Mouse (Mus musculus) cerebellum, postnatal 25 days (tissue): ENCODE results near the gene Zfp663.

Experiments used
- DNase-seq, 2 experiments: peaks; one replicate each; pipeline ENCODE4 v3.0.0; 2021; ENCODE audit warnings: mixed read lengths in 2 of 2

Zfp663 gene

GRCm38 (mm10) chr2:165368496-165368895 is at the start of gene Zfp663:
TSS of gene Zfp663 (minus strand) at chr2:165368729.
- DNase-seq: no peak

DNA sequence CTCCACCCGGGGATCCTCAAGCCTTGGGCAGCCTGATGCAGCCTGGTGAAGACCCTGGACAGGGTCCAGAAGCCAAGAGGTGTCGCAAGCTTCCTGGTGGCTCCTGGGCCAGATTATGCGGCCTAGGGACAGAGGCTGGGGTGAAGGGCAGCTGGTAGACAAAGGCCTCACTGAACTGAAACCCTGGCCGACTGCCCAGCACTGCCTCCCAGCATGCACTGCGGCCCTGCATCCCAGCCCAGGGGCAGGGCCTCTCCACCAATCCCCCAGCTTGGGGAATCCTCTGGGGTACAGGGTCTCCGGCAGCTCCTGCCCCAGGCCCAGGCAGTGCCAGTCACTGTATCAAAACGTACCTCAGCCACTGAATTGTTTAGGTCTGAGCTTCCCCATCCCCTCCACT is 48.8 kb upstream of the Zfp663 start:
- peak; percentile 51 to 73 for DNase-seq

- DNase-seq: no peak
These were observed 47.3 kb upstream of the Zfp663 start for GRCm38 (mm10) chr2:165415795-165416194.

DNA sequence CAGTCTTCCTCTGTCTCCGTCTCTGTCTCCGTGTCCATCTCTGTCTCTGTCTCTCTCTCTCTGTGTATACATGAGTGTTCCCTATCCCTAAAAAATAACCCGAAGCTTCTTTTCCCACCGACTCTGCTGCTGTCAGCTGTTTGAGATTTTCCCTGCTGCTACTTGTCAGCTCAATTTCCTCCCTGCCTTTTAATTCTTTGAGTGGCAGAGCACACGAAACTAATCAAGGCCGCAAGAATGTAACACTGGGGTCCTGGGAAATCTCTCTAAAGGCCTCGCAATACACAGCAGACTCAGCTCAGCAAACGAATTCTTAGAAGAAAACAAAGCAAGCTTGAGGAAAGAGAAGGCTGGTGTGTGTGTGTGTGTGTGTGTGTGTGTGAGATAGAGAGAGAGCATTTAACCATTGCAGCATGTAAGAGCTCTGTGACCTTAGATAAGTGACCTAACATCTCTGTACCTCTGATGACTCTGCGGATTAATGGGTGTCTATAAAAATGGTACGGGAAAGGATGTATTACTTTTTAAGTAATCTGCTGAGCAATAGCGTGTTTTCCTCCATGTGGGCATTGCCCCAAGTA is 46.7 kb upstream of the Zfp663 start:
- no peak for DNase-seq

DNA sequence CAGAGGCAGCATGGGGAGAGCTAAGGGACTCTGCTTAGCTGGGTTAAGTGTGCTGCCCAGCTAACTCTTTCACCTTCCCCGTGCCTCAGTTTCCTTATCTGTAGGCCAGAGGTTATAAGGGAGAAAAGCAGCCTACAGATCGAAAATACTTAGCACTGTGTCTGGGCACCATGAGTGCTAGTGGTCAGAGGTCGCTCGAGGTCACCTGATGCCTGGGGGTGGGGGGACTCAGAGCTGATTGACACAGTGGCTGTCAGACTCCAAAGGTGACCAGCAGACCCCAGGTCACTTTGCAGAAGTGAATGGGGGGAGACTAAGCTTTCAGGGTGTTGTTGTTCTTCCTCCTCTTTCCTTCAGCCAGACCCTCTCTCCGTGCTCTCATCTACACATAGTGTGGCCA is 45.8 kb upstream of the Zfp663 start:
- no peak for DNase-seq

DNA sequence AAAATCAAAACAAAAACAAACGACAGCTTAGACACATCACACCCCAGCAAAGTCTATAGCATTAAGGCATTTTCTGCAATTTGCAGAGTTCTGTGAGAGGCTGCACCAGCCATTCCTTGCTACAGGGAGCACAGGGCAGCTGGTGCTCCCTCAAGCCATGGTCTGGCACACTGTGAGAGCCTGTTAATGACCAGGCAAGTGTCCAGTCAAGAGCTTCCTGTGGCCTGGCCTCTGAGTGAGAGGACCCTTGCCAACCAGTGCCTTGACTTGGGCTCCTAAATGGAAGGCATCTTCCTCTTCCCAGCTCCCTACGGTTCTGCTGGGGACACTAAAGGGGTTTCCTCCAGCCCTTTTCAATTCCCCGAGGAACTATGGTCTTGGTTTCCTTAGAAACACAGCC is 45.4 kb upstream of the Zfp663 start:
- DNase-seq: peak; percentile 62 to 73

GRCm38 (mm10) chr2:165407700-165408301 is 39.3 kb upstream of the Zfp663 start:
- peak; percentile 84 to 89 for DNase-seq

DNA sequence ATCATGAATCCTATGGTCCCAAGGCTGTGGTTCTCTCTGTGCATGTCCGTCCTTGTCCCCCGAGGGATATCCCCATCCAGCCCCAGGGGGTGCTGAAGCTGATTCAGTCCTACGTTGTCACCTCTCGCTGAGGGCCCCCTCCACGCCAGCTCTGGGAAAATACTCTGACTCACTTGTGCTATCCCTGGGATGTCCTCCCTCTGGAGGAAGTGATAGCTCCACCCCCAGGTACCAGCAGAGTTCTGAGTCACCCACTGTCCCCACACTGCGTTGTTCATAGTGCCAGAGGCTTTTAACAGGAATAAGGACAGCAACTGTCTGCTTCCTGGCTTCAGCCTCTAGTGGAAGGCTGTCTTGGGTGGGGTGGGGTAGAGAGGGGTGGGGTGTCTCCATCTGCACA is 36.8 kb upstream of the Zfp663 start:
- DNase-seq: no peak

DNA sequence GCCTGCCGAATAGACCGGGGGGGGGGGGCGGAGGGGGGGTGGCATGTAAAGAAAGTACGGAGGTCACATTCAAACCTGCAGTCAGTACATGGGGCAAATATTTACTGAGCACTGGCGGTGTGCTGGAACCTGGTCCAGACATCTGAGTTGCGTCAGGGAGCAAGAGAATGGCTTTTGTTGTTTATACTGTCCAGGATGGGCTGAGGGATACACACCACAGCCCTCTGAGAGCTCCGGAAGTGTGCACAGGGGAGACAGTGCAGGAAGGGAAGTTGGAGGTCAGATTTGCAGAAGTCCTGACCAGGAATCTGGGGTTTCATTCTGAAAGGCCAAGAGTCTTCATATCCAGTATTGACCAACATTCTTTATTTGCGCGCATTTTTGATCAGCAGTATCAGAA is 36.4 kb upstream of the Zfp663 start:
- DNase-seq: no peak

DNA sequence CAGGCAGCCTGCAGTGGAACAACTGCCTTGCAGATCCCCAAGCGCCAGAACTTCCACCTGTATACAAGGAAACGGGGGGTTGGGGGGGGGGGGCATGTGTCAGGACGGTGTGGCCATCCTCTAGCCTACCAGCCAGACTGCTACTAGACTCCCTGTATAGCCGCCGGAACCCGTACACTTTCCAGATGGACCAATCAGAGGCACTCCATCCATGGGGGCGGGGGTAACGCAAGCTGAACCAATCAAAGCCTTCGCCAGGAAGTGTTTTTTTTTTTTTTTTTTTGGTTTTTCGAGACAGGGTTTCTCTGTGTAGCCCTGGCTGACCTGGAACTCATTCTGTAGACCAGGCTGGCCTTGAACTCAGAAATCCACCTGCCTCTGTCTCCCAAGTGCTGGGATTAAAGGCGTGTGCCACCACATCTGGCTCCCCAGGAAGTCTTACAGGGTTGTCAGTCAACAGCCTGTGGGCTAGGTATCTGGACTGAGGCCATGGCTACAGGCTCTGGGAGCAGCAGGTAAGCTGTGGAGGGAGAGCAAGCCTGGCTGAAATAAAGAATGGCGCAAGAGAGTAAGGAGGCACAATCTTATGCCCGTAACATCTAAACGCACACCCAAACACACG is 29.7 kb upstream of the Zfp663 start:
- no peak for DNase-seq

GRCm38 (mm10) chr2:165397502-165398163 is 29.1 kb upstream of the Zfp663 start:
- DNase-seq: peak; percentile 32 to 45

- no peak for DNase-seq
These were observed 28.4 kb upstream of the Zfp663 start for GRCm38 (mm10) chr2:165396831-165397501.

DNA sequence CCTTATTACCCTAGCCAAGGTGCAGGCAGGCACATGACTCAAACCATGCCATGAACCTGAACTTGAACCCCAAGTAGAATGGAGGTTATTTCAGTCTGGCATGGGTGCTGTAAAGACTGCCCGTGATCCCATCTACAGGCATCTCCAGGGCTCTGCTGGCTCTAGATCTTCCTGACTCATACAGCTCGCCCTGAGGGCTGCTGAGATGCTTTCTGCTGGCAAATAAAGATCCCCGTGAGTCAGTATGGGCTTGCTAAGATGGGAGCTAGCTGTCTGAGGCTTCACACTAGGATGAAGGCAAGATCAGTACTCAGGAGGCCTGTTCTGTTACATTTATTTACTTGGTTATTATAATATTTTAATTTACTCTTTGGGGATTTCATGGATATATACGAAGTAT is 23.6 kb upstream of the Zfp663 start:
- no peak for DNase-seq

DNA sequence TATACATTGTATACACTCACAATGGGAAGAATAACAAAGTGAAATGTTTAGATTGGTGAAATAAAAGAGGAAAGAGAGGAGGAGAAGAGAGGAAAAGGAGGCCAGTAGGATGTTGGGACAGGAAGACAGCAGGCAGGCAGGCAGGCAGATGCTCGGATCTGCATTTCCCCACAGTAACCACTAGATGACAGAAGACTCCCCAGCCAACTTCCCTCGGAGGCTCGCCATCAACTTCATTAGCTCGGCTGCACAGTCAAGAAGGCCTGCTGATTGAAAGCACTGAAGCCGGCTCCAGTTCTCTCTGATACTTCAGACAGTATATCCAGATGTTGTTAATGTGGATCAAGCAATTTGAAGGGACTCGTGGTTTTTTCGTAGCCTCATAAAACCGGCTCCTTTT is 23.0 kb upstream of the Zfp663 start:
- DNase-seq: peak; percentile 34 to 62

- DNase-seq: no peak
These were observed 20.9 kb upstream of the Zfp663 start for GRCm38 (mm10) chr2:165389299-165389952.

DNA sequence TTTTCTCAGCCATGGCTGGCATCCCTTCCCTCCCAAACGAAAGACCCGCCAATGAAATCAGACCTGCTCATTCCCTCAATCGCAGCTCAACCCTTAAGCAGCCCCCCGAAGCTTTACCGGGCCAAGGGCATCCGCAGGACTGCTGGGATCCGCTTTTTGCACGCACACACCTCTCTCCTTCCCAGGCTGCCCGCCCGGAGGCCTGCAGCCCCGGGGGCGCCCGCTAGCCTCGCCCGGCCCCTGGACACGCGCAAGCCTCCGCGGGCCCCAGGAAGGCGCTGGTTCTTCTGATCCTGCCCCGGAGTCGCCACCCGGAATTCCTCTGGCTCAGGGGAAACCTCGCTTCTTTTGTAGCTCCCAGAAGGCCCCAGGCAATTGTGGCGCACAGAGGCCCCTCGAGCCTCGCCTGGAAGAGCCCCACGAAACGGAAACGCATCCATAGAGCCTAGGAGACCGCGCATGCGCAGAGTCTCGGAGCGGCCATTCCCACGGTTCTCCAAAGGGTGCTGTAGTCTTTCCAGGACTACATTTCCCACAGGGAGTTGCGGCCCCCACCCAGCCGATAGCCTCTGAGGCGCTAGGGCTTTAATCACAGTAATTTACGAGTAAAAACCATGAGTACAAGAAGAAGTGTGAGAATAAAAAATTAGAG is 19.4 kb upstream of the Zfp663 start, which contains the start of gene Zfp334:
TSS of gene Zfp334 (minus strand) at position 416 of the 652 bp plus-strand sequence.
- DNase-seq: peak; percentile 97 to 99

GRCm38 (mm10) chr2:165387370-165387769 is 18.8 kb upstream of the Zfp663 start:
- DNase-seq: no peak

GRCm38 (mm10) chr2:165380050-165380449 is 11.5 kb upstream of the Zfp663 start:
- no peak for DNase-seq

- DNase-seq: no peak
These were observed 7.5 kb upstream of the Zfp663 start for GRCm38 (mm10) chr2:165376001-165376400.

- no peak for DNase-seq
These were observed 6.9 kb upstream of the Zfp663 start for GRCm38 (mm10) chr2:165375478-165375877.

DNA sequence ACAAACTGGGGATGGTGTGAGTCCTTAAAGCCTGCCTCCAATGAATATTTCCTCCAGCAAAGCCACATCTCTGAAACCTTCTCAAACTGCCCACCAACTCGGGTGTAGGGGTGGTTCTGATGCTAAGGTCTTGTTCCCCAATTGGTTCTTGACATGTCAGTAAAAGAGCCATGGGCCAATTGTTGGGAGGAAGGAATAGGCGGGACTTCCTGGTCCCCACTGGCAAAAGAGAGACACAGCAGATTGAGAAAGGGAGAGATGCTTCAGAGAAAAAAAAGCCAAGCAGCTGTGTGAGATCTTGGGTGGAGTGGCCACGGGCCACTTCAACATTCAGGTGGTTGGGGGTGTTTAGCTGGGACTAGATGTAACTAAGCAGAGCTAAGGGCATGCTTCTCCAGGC is 2.5 kb upstream of the Zfp663 start:
- no peak for DNase-seq

GRCm38 (mm10) chr2:165370348-165370747 is 1.8 kb upstream of the Zfp663 start:
- DNase-seq: no peak
